Mouse (Mus musculus) heart, embryonic 11.5 days (tissue): ENCODE data around the gene Zfand3. TPM values are rescaled to one million over a fixed set of nuclear protein-coding genes. Genes with fewer than 3 reads are reported as not detected.

Experiments used
- ATAC-seq: fragments of 200-750 bp; cut with Nextera tagmentation; replicated peaks from 2 replicates; pipeline ENCODE4 v1.8.0; 2017; ENCODE audit warnings: moderate library complexity; ENCODE audit not compliant: insufficient number of reproducible peaks, low FRiP score, low TSS enrichment
- H3K27ac ChIP-seq: fragments of 300-500 bp; sonication (generic); 2 replicates; pipeline ENCODE4 v1.5.1; 2014; ENCODE audit warnings: mild to moderate bottlenecking, low read depth, low read length
- H3K27me3 ChIP-seq: fragments of 300-500 bp; sonication (generic); 2 replicates; pipeline ENCODE4 v1.6.1; 2014; ENCODE audit warnings: mild to moderate bottlenecking, low read length, mixed read lengths; ENCODE audit not compliant: control insufficient read depth, insufficient read depth
- H3K36me3 ChIP-seq: fragments of 300-500 bp; sonication (generic); 2 replicates; pipeline ENCODE4 v1.6.1; 2014; ENCODE audit warnings: mild to moderate bottlenecking, low read length, moderate library complexity, mixed read lengths; ENCODE audit not compliant: control insufficient read depth, insufficient read depth
- H3K4me1 ChIP-seq: fragments of 300-500 bp; sonication (generic); 2 replicates; pipeline ENCODE4 v1.6.1; 2014; ENCODE audit warnings: low read length; ENCODE audit not compliant: control insufficient read depth, insufficient read depth
- H3K4me2 ChIP-seq: fragments of 300-500 bp; sonication (generic); 2 replicates; pipeline ENCODE4 v1.6.1; 2014; ENCODE audit warnings: mild to moderate bottlenecking, moderate library complexity
- H3K4me3 ChIP-seq: fragments of 300-500 bp; sonication (generic); 2 replicates; pipeline ENCODE4 v1.5.1; 2014; ENCODE audit warnings: low read depth, low read length
- H3K9ac ChIP-seq: fragments of 300-500 bp; sonication (generic); 2 replicates; pipeline ENCODE4 v1.6.1; 2014; ENCODE audit warnings: mild to moderate bottlenecking, low read depth, low read length, moderate library complexity
- H3K9me3 ChIP-seq: fragments of 300-500 bp; sonication (generic); replicated peaks from 2 replicates; pipeline ENCODE4 v1.6.1; 2016; ENCODE audit warnings: low read length; ENCODE audit not compliant: control insufficient read depth
- WGBS: fragments of 180-500 bp; shearing (Covaris S2); extraction: QIAGEN DNeasy Blood & Tissue Kit; methylation state at CpG from one replicate; pipeline ENCODE4 v1.1.7; 2014; ENCODE audit not compliant: insufficient replicate concordance; 5-methylcytosine and 5-hydroxymethylcytosine counted together
- polyA plus RNA-seq: library from polyadenylated mRNA; unstranded; fragments of >200 nt; fragmentation: Nextera tagmentation; extraction: Ambion mirVana; gene quantifications from 2 replicates; pipeline ENCODE4 v1.2.1, GENCODE M21; 2014

Zfand3 gene
- polyA plus RNA-seq, 1 experiment from 2014 or later: 51.4 TPM

DNA sequence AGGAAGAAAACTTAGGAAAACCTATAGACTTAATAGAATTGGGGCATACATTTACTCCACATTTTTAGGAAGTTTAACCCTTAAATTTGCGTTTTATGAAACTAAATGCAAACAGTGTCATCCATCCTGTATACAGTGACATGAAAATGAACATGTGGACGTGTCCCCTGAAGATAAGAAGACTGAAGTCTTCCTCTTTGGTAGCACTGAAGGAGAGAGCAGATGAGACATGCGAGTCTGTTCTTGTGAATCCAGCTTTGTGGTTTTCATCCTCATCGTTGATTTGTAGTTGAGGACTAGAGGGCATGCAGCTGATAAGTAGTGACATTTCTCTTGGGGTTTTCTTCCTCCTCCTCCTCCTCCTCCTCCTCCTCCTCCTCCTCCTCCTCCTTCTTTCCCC lies 177.0 kb downstream of the Zfand3 start:
- no peak overlapping the region for H3K4me2 ChIP-seq
- no peaks in the 10 kb centered on the region; the same call in 1 of the 2 replicates for H3K36me3 ChIP-seq
- H3K9ac ChIP-seq: no peak overlapping the region
- H3K9me3 ChIP-seq: no peaks in the 10 kb centered on the region
- H3K4me3 ChIP-seq: no peak overlapping the region
- ATAC-seq: no peak
- H3K27me3 ChIP-seq: no peaks in the 10 kb centered on the region
- no peak overlapping the region for H3K27ac ChIP-seq
- WGBS: 66% methylated on average over 4 of the region's 4 CpGs
- no peaks in the 10 kb centered on the region for H3K4me1 ChIP-seq

DNA sequence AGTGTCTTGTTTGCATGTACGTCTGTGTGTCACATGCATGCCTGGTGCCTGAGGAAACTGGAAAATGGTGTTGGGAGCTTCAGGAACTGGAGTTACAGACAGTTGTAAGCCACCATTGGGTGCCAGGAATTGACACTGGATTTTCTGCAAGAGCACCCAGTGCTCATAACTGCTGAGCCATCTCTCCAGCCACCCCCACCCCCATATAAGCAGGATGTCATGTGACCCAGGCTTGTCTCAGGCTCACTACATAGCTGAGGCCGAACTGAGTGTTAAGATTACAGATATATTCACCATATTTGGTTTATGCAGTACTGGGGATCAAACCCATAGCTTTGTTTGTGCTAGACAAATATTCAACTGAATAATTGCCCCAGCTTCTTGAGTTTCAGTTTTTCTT lies 177.5 kb downstream of the Zfand3 start:
- Histone ChIP-seq H3K9ac (no peak overlapping the region), H3K4me1 (peaks cover 3% of the 10 kb centered on the region), H3K4me3 (no peak overlapping the region), H3K27me3 (no peaks in the 10 kb centered on the region), H3K36me3 (no peaks in the 10 kb centered on the region; the same call in 1 of the 2 replicates), H3K4me2 (no peak overlapping the region), H3K9me3 (no peaks in the 10 kb centered on the region), H3K27ac (no peak overlapping the region)
- no peak for ATAC-seq
- 66% methylated on average over 2 of the region's 2 CpGs for WGBS

DNA sequence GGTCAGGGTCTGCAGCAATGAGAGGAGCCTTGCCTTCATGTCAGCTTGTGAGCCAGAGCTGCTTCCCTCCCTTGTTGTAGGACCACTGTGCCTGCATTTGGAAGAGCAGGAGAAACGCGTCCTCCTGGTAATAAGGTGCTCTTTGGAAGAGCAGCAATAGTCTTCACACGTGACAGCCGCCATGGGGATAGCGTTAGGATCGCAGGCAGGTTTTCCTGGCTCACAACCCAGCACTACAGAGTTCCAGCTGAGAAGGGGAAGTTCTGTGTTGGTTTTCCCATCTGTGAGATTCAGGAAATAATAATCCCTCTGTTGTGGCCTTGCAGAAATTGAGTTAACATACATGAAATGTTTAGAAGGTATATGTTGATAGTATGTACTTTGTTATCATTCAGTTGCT lies 179.0 kb downstream of the Zfand3 start:
- ATAC-seq: no peak
- Histone ChIP-seq H3K9ac (no peak overlapping the region), H3K4me1 (peaks cover 18% of the 10 kb centered on the region), H3K27ac (no peak overlapping the region), H3K4me2 (no peak overlapping the region), H3K9me3 (no peaks in the 10 kb centered on the region), H3K4me3 (no peak overlapping the region), H3K36me3 (no peaks in the 10 kb centered on the region; the same call in 1 of the 2 replicates), H3K27me3 (no peaks in the 10 kb centered on the region)
- 91% methylated on average over 6 of the region's 6 CpGs for WGBS

DNA sequence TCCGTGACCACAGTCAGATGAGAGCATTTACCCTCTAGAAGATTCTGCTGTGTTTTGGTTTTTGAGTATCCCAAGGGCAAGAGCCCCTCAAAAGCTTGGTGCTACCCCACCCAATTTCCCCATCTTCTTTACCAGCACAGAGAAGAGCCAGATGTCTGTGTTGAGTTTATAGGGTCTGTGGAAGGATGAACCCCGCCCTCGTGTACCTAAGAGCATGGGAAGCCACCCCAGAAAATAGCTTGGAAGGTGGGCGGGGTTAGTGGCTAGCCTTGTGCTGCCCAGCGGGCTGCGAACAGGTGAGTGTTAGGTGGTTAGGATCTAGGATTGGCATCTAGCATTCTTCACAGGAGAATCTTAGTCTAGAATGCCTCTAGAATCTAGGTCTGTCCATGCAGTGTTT lies 182.6 kb downstream of the Zfand3 start:
- WGBS: 83% methylated on average over 6 of the region's 6 CpGs
- H3K4me3 ChIP-seq: no peak overlapping the region
- H3K4me1 ChIP-seq: peaks cover 46% of the 10 kb centered on the region
- H3K27ac ChIP-seq: no peak overlapping the region; the same call in 1 of the 2 replicates
- no peak overlapping the region for H3K4me2 ChIP-seq
- H3K36me3 ChIP-seq: no peaks in the 10 kb centered on the region; the same call in 1 of the 2 replicates
- no peak overlapping the region for H3K9ac ChIP-seq
- H3K9me3 ChIP-seq: no peaks in the 10 kb centered on the region
- no peak for ATAC-seq
- H3K27me3 ChIP-seq: no peaks in the 10 kb centered on the region

DNA sequence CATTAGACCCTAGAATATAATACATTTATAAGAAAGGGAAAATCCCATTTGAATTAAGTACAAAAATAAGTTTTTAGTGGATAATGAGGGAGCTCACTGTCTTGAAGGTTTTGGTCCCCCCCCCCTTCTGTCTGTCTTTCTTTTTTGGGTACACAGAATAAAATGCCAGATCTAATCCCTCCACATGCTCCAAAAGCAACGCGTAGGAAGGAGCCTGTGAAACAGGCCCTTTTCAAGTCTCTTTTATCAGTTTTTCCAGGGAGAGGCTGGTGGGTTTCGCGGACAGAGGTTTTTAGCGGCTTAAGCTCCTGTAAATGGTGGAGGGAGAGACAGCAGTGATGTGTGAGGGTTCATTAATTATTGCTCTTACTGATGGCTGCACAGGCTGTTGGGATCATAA lies 183.0 kb downstream of the Zfand3 start:
- WGBS: 16% methylated on average over 5 of the region's 5 CpGs

DNA sequence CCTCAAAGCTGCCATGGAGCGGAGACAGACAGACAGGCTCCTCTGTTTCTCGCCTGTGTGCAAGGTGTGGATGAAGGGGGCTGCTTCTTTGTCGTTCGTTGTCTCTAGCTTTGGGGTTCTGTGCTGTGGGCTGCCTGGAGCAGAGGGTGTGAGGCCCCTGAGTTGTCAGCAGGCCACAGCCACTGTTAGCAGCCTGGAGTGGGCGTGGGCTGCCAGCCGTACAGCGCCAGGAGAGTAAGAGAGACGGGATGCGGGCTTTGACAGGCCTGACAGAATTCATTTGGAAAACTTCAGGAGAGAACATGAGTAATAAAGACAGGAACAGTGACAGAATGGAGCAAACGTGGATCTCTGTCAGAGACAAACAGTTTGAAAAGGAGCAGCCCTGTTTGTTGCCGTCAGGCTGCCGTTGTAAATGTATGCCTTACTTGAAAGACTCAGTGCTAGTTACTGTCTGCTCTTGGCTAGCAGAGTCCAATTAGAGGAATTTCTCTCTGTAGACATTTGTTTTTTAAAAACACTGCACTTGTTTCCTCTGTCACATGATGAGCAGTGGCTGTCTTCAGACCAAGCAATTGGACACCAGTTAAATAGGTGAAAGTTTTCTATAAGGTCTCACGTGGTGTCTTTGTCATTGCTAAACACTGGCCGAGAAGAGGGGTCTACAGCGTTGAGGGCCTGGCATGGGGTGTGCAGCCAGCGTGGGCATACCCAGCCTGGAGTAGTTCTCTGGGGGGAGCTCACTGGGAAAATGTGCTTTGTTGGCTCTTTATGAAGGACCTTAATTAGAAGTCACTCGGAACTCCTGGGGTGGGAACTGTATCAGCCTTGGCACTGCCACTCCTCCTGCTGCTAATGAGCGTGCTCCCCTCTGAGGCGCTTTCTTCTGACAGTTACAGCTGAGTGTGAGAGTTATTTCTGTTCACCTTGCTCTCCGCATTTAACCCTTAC lies 183.8 kb downstream of the Zfand3 start:
- Histone ChIP-seq H3K36me3 (no peaks in the 10 kb centered on the region; the same call in 1 of the 2 replicates), H3K4me2 (peak overlapping the region; percentile 46), H3K4me1 (peaks cover 56% of the 10 kb centered on the region), H3K9ac (peak overlapping the region; percentile 44; the same call in 1 of the 2 replicates), H3K9me3 (no peaks in the 10 kb centered on the region), H3K4me3 (no peak overlapping the region), H3K27me3 (no peaks in the 10 kb centered on the region), H3K27ac (peak overlapping the region; percentile 84)
- WGBS: 26% methylated on average over 20 of the region's 20 CpGs
- ATAC-seq: 0 out of 2 replicates have a peak, but pooled peaks have one; percentile 52

More for the DNA sequence above, 183.0 kb downstream of the Zfand3 start:
- Histone ChIP-seq H3K36me3 (no peaks in the 10 kb centered on the region; the same call in 1 of the 2 replicates), H3K9ac (peak overlapping the region; percentile 44; the same call in 1 of the 2 replicates), H3K4me1 (peaks cover 48% of the 10 kb centered on the region), H3K9me3 (no peaks in the 10 kb centered on the region), H3K27ac (peak overlapping the region; percentile 84), H3K4me3 (no peak overlapping the region), H3K27me3 (no peaks in the 10 kb centered on the region), H3K4me2 (peak overlapping the region; percentile 46)
- ATAC-seq: no peak

DNA sequence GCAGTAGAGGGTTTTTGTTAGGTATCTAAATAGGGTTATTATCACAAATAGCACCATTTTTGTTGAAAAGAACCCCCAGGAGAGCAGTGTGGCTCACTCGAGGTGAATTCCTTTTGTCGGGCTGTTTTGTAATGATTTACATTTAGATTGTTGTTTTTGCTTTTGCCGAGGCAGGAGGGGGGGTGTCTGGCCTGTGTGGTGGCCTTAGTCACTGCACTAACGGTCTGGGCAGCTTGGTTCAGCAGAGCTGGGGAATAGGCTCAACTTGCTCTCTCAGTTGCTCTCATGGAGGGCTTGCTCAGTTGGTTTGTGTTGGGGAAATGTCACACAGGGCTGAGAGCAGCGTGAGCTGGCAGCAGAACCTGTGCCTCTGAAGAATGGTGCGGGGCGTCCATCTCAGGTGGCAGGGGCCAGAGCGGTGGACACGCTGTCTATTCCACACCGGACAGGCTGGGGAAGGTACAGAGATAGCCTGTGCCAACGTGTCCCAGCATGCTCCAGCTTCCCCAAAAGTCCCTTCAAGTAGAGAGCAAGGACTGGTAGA lies 186.6 kb downstream of the Zfand3 start:
- Histone ChIP-seq H3K4me3 (no peak overlapping the region), H3K27me3 (no peaks in the 10 kb centered on the region), H3K9ac (no peak overlapping the region), H3K27ac (no peak overlapping the region), H3K9me3 (no peaks in the 10 kb centered on the region), H3K4me1 (peaks cover 83% of the 10 kb centered on the region), H3K36me3 (no peaks in the 10 kb centered on the region), H3K4me2 (no peak overlapping the region)
- no peak for ATAC-seq
- WGBS: 73% methylated on average over 11 of the region's 11 CpGs

DNA sequence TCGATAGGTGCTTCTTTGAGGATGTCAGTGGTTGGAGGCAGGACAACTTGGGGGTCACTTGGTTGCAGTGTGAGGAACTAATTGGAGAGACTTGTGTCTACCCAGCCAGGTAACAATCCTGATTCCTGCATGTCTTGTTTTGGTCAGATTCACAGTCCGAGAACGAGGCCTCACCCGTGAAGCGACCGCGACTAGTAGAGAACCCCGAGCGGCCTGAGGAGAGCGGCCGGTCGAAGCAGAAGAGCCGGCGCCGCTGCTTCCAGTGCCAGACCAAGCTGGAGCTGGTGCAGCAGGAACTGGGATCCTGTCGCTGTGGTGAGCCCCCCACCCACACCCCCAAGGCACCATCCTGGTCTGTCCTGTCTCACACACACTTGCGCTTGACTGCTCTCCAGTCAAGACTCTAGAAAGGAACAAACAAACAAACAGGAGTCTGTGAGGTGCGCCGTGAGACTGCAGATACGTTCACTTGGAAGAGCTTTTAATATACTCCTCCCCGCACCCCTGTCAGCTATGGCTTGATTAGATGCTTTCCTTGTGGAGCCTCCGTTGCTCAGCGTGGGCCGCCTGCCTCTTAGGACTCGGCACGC lies 188.0 kb downstream of the Zfand3 start:
- 83% methylated on average over 26 of the region's 26 CpGs for WGBS
- no peaks in the 10 kb centered on the region for H3K27me3 ChIP-seq
- H3K9ac ChIP-seq: no peak overlapping the region
- no peak for ATAC-seq
- H3K36me3 ChIP-seq: no peaks in the 10 kb centered on the region
- no peak overlapping the region for H3K27ac ChIP-seq
- H3K4me1 ChIP-seq: peaks cover 88% of the 10 kb centered on the region
- no peaks in the 10 kb centered on the region for H3K9me3 ChIP-seq
- H3K4me3 ChIP-seq: no peak overlapping the region
- no peak overlapping the region for H3K4me2 ChIP-seq
